Mouse (Mus musculus) left cerebral cortex, adult 11 months (tissue): Measurements from ENCODE around the gene Gm29094.
"Not testable (repeated sequence)": the region's sequence is repeated elsewhere in the genome, so short reads cannot be mapped to it uniquely, and the experiment has no call there.

Experiments used
- DNase-seq: peaks from one replicate; pipeline ENCODE4 v3.0.0; 2022; ENCODE audit warnings: low spot score

Gene Gm29094

DNA sequence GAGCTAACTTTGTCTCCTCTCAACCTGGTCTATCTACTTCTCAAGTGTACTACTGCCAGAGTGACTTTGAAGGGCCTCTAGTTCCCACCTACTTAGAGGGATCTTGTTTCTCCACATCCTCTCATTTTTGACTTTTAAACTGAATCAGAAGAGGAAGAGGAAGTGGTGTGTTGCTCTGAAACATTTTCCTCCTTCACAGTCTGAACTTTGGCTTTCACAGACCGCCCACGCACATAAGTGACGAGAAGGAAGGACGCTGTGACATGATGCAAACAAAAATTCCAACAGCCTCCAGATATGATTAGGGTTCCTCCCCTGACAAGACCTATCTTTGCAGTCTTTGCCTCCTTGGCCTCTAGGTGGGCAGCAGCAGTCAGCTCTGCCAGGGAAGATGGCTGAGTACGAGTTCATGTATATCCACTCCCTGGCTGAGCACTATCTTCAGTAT lies at the start of gene Gm29094, which contains the start of gene Bcl2a1b:
Gene Gm29094 (plus strand): TSS at position 411 of the 448 bp plus-strand sequence.
Gene Bcl2a1b (plus strand): TSS at position 241 of the 448 bp plus-strand sequence.
- DNase-seq, result not testable (repeated sequence)

DNA sequence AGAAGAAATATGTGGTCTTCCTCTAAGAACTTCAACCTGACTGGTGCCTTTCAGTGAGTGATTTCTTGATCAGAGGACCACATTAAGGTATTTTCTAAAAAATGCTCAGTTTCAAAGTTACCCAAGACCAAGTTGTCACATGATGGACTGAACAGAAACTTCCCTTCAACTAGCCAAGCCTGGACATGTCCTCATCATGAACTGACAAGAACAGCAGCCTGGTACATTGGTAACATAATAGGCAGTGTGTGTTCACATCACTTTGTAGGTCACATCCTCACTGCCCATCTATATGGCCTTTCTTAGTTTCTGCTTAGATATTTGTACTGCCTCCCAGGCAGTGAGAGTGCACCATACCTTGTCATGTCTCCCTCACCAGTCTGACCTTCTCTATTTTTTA lies 26.6 kb upstream of the Gm29094 start:
- DNase-seq, result not testable (repeated sequence)

DNA sequence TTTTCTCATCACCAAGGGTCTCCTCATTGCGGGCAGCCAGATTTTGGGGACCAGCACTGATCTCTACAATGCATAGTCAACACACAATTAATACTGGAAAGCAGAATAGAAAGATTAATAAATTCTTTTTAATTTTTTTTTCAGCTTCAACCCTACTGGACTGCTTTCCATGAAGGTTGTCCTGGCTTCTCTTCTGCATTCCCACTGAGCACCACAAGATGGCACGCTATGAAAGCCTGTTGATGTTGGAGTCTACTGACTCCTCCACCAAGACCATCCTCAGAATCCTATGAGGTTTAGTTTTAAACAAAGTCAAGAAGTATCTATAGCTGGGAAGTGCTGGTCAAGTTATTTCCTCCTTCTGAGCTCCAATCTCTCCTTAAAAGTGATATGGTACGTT lies 20.3 kb upstream of the Gm29094 start:
- DNase-seq, result peak; percentile 63

DNA sequence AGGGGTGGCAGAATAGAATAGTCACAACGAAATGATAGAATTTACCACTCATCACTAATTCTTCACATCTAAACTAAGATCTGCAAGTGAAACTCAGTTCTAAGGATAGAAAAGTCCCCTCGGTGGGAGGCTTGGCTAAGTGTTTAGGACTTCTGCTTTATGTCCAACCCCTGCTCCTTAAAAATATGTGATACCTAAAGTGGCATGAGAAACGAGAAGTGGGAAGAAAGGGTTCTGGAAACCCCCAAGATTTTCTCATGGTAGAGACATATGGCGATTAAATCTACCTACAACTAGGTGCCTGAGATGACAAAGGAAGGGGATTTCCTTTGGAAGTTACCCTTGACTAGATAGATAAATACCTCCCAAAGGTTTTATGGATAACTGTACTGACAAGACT lies 19.7 kb upstream of the Gm29094 start:
- not testable (repeated sequence) for DNase-seq

DNA sequence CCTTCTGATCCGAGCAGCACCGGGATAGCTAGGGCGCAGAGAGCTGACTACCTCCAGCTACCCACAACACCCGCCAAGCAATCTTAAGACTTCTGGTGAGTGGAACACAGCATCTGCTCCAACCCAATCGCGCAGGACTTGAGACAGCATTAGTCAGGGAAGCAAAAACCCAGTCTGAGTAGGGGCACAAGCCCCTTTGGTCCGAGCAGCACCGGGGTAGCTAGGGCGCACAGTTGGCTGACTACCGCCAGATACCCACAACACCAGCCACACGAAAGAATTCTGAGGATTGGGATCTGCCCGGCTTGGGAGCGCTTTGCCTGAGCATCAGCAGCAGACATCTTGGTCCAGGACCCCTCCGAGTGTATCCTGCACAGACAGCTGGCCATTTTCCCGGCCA lies 12.2 kb upstream of the Gm29094 start:
- not testable (repeated sequence) for DNase-seq

DNA sequence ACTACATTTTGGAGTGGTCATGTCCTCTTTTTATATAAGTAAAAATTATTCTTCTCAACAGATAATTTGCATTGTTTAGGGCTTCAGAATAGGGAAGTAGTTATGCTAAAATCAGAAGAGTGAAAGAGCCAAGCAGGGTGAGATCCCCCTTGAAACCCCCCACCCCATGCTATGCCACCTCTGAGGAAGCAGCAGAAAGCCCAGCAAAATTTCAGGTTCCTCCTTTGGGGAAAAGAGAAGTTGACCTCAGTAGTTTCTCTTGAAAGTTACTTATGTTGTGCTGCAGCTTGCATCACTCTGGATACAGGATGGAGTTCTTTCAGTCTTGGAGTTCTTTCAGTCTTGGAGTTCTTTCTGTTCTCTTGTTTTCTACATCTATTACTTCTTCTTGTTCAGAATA lies 3.7 kb upstream of the Gm29094 start:
- not testable (repeated sequence) for DNase-seq

DNA sequence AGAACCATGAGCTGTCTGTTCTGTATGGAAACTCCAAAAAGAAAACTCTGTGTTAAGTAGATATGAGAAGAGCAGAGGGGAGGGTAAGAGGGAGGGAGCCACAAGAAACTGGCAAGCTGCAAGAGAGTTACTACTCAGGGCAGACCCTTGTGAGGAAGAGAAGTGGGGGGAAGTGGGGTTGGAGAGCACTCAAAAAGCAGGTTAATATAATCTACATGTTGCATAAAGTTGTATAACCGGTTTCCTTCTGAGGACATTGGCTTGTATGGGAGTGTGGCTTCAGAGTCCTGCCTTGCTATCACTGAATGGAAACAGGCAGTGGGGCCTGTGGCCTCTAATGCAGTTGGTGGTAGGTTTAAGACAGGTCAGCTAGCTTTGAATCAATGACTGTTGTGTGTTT lies 1.7 kb upstream of the Gm29094 start:
- not testable (repeated sequence) for DNase-seq

DNA sequence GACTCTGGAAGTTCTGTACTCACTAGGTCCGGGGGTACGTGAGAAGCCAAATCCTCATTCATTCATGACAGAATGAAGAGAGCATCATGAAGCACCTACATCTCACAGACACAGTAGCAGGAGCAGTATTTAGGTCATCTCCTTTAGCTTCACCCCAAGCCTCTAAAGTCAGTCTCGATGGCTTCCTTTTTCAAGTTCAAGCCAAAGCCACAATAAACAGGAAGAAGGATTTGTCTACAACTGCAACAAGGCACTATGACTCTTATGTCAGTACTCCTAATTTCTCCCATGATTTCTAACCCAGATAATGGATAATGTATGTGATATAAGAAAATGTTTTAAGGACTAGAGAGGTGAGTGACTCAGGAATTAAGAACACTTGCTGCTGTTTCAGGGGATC lies 830 bp upstream of the Gm29094 start:
- not testable (repeated sequence) for DNase-seq

DNA sequence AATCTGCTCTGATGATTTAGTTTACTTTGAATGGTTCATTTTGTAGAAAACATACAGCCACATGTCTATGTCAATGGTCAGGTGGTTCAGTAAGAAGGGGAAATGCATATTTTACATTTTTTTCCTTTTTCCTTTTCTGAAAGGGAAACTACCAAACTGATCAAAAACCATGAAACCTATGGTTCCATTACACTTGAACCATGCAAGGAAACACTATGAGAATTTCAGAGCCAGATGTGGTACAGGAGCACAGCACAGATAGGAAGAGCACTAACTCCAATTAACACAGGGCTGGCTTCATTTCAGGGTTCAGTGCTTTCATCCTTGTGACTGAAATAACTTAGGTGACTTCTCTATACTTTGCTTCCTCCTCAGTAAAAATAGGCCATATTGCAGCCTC lies 3.1 kb downstream of the Gm29094 start:
- DNase-seq, result not testable (repeated sequence)

DNA sequence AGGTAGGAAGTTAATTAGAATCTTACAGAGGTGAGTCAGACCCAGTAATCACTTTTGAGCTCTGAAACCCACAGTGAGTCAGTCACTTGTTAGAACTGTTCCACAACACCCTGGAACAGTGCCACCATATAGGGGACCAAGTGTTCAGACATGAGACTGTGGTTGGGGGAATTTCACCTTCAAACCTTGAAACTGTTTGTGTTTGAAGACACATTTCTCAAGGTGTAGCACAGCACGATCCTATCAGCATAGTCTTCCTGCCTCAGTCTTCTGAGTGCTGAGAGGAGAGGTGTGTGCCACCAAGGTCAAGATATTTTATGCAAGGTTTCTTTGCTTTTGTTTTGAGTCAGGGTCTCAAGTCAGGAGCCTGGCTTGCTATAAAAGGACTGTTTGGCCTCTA lies 9.8 kb downstream of the Gm29094 start:
- not testable (repeated sequence) for DNase-seq

DNA sequence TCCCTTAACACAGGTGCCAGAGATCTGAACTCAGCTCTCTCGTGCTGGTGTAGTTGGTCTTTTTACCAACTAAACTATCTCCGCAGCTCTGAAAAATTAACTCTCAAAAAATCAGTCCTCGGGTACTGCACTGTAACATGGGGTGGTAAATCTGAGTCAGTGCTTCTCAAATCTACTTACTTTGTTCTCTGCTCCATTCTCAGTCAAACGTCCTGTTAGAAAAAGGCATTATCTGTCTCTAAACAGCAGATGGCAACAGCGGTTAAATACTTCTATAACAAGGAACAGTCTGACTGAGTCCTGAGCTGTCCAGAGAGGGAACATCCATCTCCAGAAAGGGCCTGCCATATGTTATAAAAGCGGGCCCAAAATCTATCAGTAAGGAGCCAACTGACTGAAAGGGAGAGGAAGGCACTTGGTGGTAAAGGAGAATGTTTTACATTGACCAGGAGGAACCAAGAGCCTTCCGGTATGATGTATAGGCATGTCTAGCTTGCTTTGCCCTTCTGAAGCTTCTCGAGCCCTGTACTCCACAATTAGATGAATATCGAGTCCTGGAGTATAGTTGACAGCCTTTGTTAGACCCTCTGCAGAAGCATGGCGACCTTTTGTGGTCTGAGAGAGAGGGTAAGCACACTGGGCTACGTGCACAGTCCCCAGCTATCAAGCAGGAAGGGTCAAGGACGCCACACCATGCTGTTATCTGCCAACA lies 11.3 kb downstream of the Gm29094 start, which contains the start of gene Mthfs:
Gene Mthfs (plus strand): TSS at position 324 of the 712 bp plus-strand sequence.
- not testable (repeated sequence) for DNase-seq

DNA sequence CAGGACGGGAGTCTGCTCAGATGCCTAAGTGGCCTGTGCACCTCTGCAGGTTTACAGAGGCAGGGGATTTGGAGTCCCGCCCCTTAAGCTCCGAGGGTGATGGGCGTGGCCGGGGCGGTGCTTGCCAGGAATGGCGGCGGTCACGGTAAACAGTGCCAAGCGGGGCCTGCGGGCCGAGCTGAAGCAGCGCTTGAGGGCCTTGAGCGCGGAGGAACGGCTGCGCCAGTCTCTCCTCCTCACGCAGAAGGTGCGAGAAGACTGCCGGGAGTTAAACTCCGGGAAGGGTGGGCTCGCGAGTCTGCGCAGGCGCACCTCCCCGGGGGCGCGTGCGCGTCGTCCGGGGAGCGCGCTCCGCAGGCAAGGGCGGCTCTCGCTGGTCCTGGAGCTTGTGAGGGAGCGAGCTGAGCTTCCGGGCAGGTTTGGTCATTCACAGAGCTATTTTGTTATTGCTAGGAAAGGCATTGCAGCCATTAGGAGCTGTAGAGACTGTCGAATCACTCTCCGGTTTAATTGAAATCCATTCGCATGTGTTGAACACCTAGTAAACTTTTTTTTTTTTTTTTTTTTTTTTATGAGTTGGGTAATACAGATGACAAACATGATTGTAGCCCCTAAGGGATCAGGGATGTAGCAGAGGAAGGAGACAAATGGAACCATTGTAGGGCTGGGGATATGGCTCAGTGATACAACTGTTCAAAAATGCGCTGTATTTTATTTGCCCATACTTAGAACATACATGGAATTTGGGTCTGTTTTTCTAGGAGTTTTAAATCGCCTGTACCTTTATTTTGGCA lies 12.1 kb downstream of the Gm29094 start:
- peak; percentile 91 for DNase-seq

DNA sequence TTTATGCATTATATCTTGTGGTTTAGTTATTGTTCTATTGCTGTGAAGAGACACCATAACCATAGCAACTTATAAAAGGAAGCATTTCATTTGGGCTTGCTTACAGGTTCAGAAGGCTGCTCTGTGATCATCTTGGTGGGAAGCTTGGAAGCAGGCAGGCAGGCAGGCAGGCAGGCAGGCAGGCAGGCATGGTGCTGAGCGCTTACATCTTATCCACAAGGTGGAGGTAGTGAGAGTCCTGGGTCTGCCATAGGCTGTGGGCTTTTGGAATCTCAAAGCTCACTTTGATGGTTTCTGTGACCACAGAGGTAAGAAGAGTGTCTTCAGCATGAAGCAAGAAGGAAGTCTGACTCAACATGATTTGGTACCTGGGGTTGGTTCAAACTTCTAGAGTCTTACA lies 13.2 kb downstream of the Gm29094 start:
- DNase-seq, result not testable (repeated sequence)

DNA sequence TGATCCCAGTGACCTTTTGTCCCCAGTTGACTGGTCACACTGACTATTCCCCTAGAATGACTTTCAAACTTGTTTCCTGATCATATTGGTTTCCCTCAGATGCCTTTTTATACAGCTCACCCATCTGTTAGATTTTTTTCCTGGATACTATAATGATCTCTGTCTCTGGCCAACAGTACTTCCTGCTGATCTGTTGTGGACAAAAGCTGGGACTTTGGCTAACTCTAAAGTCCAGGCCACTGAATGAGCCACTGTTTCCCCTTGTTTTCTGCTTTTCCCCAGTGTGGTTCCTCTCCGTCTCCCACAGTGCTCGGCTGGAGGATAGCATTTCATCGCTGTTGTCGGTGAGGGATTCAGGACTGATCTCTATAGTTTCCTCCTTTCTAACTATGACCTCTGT lies 19.0 kb downstream of the Gm29094 start:
- DNase-seq, result not testable (repeated sequence)

DNA sequence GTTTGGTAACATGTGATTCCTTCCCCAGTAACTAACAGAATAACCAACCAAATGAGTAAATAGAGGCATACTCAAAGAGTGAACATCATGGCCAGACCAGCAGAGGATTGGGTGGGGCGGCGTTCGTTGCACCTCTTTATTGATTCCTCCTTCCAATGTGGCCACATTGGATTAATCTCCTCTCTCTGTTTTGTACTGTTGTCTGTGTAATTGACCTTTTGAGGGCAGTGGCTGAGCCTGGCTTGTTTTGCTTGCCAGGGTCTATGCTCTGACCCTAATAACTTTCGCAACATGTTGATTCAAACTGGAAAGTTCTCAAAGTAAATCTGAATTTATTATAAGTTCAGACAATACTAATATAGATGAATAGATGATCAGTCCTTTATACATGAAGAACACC lies 20.5 kb downstream of the Gm29094 start:
- not testable (repeated sequence) for DNase-seq

DNA sequence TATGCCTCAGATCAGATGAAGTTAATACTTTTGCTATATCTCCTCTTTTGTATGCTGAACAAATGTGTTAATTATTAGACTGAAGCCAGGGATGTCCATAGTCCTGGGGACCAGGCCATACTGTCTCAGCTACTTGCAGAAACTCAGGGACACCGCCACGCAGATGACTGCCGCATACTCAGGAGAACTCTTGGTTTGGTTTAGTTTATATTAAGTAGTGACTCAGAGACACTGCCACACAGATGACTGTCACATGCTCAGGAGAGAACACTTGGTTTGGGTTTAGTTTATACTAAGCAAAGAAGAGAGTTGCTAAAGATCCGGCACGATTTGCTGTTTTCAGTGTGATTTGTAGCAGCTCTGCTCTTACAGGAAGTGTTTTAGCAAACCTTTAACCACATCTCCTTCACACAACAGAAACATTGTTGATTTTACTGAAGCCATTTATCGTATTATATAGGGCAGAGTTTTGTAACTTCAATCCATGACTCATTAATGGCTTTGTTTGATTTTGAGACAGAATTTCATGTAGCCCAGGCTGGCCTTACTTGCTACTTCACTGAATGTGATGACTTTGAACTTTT lies 21.6 kb downstream of the Gm29094 start:
- not testable (repeated sequence) for DNase-seq

DNA sequence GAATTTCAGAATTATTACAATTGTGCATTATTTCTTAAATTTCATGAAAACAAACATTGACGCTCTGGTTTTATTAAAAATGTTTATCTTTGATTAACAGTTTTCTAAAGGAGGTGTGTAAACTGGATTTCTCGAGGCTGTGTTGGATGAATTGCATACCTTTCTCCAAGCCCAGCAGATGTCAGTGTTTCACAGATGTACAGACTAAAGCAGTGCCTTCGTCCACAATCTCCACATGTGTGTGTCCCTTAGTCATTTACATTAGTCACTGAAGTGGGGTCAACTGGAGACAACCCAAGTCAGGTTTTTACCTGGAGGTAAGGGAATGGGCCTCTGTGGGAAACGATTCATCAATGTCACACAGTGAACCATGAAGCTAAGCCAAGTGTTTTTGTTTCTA lies 26.9 kb downstream of the Gm29094 start:
- no peak for DNase-seq

DNA sequence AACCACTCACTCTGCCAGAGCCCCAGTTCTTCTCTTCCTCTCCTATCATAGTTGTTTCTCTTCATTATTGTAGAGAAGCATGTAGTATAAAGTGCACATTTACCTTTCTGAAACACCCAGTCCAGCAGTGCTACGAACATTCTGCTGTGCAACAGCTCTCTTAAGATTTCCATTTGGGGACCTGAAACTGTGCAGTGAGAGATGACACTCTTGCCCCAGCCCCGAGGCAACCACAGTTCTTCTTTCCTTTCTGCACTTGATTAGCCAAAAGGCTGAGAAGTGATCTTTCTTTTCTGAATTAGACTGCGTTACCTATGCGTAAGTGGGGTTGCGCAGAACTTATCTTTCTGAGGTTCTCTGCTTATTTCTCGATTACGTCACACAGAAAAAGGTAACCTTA lies 28.9 kb downstream of the Gm29094 start:
- DNase-seq, result no peak

DNA sequence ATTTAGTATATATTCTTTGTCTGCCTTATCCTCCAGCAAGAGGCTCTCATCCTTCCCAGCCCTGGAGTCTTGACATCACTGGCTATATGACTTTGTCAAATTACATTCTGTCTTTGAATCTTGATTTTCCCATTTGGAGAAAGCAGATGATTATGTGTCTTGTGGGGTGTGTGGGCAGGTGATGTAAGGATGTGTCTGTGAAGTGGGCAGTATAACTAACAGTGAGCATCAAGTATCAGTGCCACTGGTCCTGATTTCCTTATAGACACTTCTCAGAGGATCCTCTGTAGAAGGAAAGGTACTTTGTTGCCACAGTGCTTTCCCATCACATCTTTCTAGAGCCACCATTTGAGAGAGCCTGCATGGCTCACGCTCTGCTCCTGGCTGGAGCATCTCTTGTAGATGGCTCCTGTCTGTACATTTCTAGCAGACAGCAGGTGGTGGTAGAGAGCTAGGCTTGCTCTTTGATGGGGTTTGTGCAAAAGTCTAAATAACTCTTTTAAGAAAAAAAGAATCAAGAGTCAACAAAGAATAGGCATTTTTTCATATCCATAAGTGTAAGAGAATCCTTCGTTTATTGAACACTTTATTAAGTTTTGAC lies 31.8 kb downstream of the Gm29094 start:
- not testable (repeated sequence) for DNase-seq

DNA sequence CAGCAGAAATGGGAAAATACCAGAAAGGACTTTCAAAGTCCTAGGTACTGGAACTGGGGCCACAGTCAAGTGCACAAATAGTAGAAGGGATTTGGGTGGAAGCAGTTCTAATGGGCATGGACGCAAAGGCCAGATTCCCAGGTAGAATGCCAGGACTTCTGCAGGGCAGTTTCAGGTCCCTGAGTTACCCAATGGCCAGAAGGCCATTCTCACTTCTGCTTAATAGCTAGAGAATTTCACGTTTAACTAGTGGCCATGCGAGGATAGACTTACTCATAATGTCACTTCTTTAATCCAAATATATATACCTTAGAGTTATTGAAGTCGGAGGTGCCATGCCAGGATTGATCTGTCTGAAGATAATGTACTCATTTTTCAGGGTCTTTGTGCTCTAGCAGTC lies 38.0 kb downstream of the Gm29094 start:
- DNase-seq, result not testable (repeated sequence)

DNA sequence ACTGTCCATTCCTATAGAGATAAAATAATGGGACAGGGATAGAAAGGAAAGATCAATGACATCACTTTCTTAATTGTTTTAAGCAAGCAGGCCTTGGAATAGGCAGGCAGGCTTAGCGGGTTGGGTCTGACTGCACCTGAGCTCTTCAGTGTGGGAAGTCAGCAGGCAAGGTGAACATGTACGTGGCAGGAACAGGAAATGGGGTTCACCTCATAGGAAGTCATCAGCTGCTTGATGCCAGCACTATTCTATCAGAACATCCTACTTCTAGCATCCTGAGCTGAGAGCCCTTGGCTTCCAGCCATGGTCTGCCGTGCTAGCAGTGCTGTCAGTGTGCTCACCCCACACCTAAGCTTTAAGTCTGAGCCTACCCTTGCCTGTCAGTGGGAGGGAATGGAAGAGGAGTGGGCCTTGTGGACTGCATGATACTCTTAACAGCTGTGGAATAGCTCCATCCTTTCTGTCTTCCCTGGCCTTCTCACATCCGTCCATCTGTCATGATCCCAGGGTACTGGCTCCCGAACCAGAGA lies 39.9 kb downstream of the Gm29094 start:
- DNase-seq, result not testable (repeated sequence)

DNA sequence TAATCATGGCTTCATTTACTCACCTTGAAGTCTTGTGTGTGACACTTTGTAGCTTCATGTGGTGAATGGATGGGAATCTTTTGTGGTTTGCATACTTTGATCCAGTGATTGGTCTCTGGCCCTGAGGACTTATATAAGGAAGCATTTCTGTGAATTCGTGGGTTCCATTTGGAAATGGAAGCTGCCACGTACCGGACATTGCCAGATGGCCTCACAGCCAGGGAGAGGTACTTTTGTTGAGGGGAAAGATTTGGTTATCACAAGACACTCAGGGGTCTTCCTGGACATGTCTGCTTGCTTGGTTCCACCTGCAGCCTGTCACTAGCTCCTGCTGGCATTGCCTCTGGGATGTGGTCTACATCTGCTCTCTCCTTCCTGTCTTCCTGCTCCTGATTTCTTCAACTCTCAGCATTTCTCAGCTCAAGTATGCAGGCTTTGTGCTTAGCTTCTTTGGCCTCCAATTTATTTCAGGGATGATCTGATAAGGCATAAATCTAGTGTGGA lies 41.4 kb downstream of the Gm29094 start:
- not testable (repeated sequence) for DNase-seq
